Mouse (Mus musculus) neural tube, embryonic 15.5 days (tissue): ENCODE data around the gene Alg1. TPM values are rescaled to one million over a fixed set of nuclear protein-coding genes. Genes with fewer than 3 reads are reported as not detected.

Experiments used
- ATAC-seq: fragments of 200-750 bp; cut with Nextera tagmentation; 2 replicates; pipeline ENCODE4 v1.8.0; 2017; ENCODE audit warnings: mild to moderate bottlenecking, moderate TSS enrichment, moderate library complexity; ENCODE audit not compliant: low FRiP score
- H3K27ac ChIP-seq: fragments of 300-500 bp; sonication (generic); replicated peaks from 2 replicates; pipeline ENCODE4 v1.5.1; 2015; ENCODE audit warnings: mild to moderate bottlenecking, inconsistent platforms
- H3K27me3 ChIP-seq: fragments of 300-500 bp; sonication (generic); replicated peaks from 2 replicates; pipeline ENCODE4 v1.6.1; 2015; ENCODE audit warnings: inconsistent platforms
- H3K36me3 ChIP-seq: fragments of 300-500 bp; sonication (generic); 2 replicates; pipeline ENCODE4 v1.6.1; 2015; ENCODE audit warnings: inconsistent platforms
- H3K4me1 ChIP-seq: fragments of 300-500 bp; sonication (generic); 2 replicates; pipeline ENCODE4 v1.6.1; 2015; ENCODE audit warnings: inconsistent platforms
- H3K4me2 ChIP-seq: fragments of 300-500 bp; sonication (generic); 2 replicates; pipeline ENCODE4 v1.6.1; 2015; ENCODE audit warnings: inconsistent platforms, mild to moderate bottlenecking, moderate library complexity
- H3K4me3 ChIP-seq: fragments of 300-500 bp; sonication (generic); replicated peaks from 2 replicates; pipeline ENCODE4 v1.5.1; 2015; ENCODE audit warnings: mild to moderate bottlenecking, inconsistent platforms
- H3K9ac ChIP-seq: fragments of 300-500 bp; sonication (generic); replicated peaks from 2 replicates; pipeline ENCODE4 v1.6.1; 2015; ENCODE audit warnings: mild to moderate bottlenecking, inconsistent platforms
- H3K9me3 ChIP-seq: fragments of 300-500 bp; sonication (generic); replicated peaks from 2 replicates; pipeline ENCODE4 v1.6.1; 2016; ENCODE audit warnings: inconsistent platforms
- whole genome bisulfite sequencing: fragments of 180-500 bp; shearing (Covaris S2); methylation state at CpG from one replicate; pipeline ENCODE4 v1.1.7; 2015; ENCODE audit warnings: mixed read lengths; 5-methylcytosine and 5-hydroxymethylcytosine counted together
- polyA plus RNA-seq: library from polyadenylated mRNA; unstranded; fragments of >200 nt; fragmentation: Nextera tagmentation; extraction: Ambion mirVana; gene quantifications from 2 replicates; pipeline ENCODE4 v1.2.1, GENCODE M21; 2015

The Alg1 gene
- polyA plus RNA-seq, 1 experiment from 2014 or later = 42.8 TPM

DNA sequence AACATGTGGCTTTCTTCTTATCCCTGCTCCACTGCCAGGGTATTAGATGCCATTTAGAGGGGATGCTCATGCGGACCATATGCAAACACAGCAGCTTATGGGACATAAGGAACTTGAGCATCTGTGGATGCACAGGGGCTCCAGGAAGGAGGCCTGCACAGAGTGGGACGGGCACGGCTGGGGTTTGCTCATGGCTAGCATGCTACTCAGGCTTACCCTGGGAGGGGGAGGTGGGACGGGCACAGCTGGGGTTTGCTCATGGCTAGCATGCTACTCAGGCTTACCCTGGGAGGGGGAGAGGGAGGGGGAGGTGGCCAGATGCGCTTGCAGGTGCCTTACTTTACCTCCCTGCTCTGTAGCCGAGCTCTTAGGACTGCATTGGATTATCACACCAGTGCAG, 9.5 kb downstream of the Alg1 start:
- Histone ChIP-seq H3K9me3 (no peaks in the 10 kb centered on the region), H3K27me3 (no peaks in the 10 kb centered on the region), H3K4me2 (no peak overlapping the region), H3K4me1 (no peaks in the 10 kb centered on the region), H3K9ac (no peak overlapping the region), H3K4me3 (no peak overlapping the region), H3K36me3 (peaks cover 71% of the 10 kb centered on the region), H3K27ac (no peak overlapping the region)
- no peak for ATAC-seq
- 91% methylated on average over 6 of the region's 6 CpGs for WGBS

DNA sequence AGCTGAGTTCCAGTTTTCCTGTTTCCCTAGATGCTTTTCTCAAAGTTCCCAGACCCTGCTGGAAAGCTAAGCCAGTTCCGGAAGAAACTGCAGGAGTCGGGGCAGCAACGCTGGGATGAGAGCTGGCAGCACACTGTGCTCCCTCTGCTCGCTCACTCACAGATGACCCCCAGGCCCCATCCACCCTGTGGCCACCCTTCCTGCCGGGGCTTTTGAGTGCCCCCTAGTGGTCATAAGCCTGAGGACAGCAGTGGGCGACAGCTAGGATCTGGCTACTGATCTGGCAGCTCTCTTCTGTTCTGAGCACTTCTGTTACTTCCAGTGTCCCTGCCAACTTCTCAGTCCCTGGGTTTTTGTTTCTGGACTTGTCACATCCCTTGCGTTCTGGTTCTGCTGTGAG, 11.0 kb downstream of the Alg1 start:
- H3K27me3 ChIP-seq = no peaks in the 10 kb centered on the region
- H3K4me3 ChIP-seq = no peak overlapping the region
- ATAC-seq = peak; percentile 55; the same call in 1 of the 2 replicates
- no peak overlapping the region for H3K4me2 ChIP-seq
- H3K27ac ChIP-seq = no peak overlapping the region
- no peaks in the 10 kb centered on the region for H3K4me1 ChIP-seq
- H3K9me3 ChIP-seq = no peaks in the 10 kb centered on the region
- no peak overlapping the region for H3K9ac ChIP-seq
- WGBS = 38% methylated on average over 7 of the region's 7 CpGs
- peaks cover 74% of the 10 kb centered on the region for H3K36me3 ChIP-seq

DNA sequence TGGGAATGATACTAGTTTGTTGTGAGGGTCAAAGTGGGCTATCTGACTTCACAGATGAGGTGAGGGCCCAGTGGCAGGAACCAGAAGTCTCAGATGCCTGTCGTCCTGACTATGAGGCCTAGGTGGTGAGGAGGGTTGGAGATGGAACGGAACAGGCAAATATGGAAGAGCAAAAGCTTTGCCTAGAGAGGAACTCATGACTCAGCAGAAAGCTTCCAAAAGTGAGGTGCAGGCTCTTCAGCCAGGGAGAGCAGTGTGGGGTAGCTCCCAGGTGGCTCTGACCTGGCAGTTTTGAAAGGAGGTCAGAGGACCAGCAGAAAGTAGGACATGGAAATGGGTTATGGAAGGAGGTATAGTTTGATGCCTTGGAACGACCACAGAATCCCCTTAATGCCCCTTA, 17.5 kb downstream of the Alg1 start:
- H3K9ac ChIP-seq = no peak overlapping the region
- H3K4me1 ChIP-seq = peaks cover 18% of the 10 kb centered on the region
- H3K4me2 ChIP-seq = no peak overlapping the region
- H3K9me3 ChIP-seq = no peaks in the 10 kb centered on the region
- 94% methylated on average over 3 of the region's 3 CpGs for WGBS
- H3K4me3 ChIP-seq = no peak overlapping the region
- H3K36me3 ChIP-seq = peaks cover 21% of the 10 kb centered on the region
- H3K27me3 ChIP-seq = no peaks in the 10 kb centered on the region
- no peak overlapping the region for H3K27ac ChIP-seq
- ATAC-seq = no peak

DNA sequence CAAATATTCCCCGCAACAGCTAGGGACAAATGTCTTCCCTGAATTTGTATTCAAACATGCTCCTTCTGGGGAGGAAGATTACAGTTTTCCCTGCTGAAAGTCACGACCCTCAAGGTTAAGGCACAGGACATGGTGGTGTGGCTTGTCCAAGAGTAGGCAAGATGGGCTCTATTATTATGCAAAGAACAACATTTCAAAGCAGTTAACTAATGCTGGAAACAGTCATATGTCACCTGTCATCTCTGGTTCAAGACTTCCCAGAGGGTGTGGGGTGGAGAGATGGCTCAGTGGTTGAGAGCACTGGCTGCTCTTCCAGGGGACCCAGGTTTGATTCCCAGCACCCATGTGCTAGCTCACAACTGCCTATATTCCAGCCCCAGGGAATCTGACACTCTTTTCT, 18.8 kb downstream of the Alg1 start:
- ATAC-seq = no peak
- H3K36me3 ChIP-seq = peaks cover 15% of the 10 kb centered on the region
- H3K27ac ChIP-seq = no peak overlapping the region
- WGBS = 92% methylated on average over 2 of the region's 2 CpGs
- no peaks in the 10 kb centered on the region for H3K27me3 ChIP-seq
- no peak overlapping the region for H3K9ac ChIP-seq
- no peak overlapping the region for H3K4me2 ChIP-seq
- H3K4me1 ChIP-seq = peaks cover 25% of the 10 kb centered on the region
- H3K9me3 ChIP-seq = no peaks in the 10 kb centered on the region
- no peak overlapping the region for H3K4me3 ChIP-seq

DNA sequence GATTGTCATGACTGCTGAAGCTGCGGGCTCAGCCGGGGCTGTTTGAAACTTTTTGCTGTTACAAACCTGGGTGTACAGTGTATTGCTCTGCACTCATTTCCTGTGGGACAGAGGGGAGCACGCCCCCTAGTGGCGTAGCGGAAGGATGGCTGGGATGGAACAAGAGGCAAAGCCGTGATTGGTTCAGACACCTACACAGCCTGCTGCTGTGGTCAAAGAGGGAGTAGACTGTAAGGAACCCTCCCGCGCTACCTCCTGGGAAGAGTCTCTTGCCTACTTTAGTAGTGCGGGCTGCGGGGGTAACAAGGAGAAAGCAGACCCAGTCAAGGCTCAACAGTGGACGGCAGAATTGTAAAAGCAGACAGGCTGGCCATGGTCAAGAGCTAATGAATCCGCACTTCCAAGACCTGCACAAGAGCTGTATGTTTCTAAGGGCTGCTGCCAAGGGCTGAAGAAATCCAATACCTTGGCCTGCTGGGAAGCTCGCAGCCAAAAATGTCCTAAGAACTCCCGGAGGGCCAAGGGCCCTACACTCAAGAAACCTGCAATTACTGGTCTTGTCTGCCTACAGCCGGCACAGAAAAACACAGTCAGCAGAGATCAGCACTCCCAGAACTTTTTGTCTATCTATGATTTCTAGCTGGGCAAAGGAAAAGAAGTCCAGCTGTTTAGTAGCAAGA, 21.1 kb downstream of the Alg1 start:
- no peaks in the 10 kb centered on the region for H3K27me3 ChIP-seq
- WGBS = 5% methylated on average over 15 of the region's 15 CpGs
- peak overlapping the region; percentile 59 for H3K4me3 ChIP-seq
- peak; percentile 12; the same call in 1 of the 2 replicates for ATAC-seq
- H3K9me3 ChIP-seq = no peaks in the 10 kb centered on the region
- H3K4me2 ChIP-seq = peak overlapping the region; percentile 91
- H3K9ac ChIP-seq = peak overlapping the region; percentile 10; the same call in 1 of the 2 replicates
- H3K27ac ChIP-seq = peak overlapping the region; percentile 48; the same call in 1 of the 2 replicates
- no peaks in the 10 kb centered on the region for H3K36me3 ChIP-seq
- peaks cover 25% of the 10 kb centered on the region for H3K4me1 ChIP-seq

DNA sequence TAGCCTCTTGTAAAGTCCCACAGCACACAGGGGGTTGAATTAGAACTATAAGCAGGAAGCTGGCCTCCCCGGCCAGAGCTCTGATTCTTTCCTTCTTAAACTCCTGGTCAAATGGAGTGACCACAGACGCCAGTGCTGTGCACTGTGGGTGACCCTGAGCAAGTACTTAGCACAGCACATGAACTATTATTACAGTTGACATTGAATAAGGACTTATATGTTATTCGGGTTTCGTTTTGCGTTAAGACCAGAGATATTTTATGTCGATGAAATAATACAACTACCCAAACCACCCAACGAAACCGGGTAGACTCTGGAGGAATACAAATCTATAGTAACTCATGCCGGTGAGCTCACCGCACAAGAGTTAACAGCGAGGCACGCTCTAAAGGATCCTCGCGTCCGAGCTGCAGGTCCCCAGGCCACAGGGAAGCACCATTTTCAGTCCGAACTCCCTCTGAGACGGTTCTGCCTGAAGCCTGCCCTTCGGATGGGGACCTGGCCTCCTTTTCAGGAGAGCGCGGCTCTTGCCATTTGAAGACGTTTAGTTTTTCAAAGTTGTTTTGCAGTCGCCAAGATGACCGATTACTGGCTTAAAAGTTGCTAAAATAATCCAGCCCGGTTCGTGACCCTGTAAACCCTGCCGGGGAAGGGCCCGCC, 21.8 kb downstream of the Alg1 start:
- Histone ChIP-seq H3K9me3 (no peaks in the 10 kb centered on the region), H3K4me2 (peak overlapping the region; percentile 91), H3K9ac (peak overlapping the region; percentile 62), H3K27me3 (no peaks in the 10 kb centered on the region), H3K27ac (peak overlapping the region; percentile 65), H3K4me3 (peak overlapping the region; percentile 59), H3K36me3 (no peaks in the 10 kb centered on the region), H3K4me1 (peaks cover 25% of the 10 kb centered on the region)
- peak; percentile 26; the same call in 1 of the 2 replicates for ATAC-seq
- WGBS = 2% methylated on average over 27 of the region's 27 CpGs

DNA sequence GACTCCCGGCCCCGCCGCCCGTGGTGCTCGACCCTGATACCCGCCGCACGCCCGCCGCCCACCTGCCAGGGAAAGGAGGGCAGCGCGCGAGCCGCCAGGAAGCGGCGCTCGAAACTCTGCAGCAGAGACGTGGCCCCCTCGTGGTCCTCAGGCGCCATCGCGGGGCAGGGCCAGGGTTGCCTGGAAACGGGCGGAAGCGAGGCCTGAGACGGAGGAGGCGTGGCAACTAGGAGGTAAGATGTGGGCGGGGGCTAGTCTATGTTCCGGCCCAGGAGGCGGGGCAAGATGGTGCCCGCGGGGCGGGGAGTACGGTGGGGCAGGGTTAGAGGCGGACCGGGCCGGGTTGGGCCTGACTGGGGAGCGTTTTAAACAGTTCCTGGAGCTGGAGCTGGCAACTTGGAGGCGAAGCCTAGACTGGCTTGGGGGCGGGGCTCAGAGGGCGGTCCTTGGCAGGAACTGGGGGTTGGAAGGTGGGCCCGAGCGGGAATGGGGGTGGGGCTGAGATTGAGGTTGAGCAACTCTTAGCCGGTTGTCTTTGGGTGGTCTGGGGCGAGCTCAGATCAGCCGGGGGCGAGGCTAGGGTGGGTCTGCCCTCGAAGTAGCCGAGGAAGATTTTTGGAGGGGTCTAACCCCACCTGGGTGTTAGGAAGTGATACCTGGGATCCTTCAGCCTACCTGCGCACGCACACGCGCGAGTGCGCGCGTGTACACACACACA, 22.5 kb downstream of the Alg1 start, which contains the start of gene Eef2kmt:
TSS of gene Eef2kmt (minus strand) at position 205 of the 718 bp plus-strand sequence.
- Histone ChIP-seq H3K4me1 (peaks cover 25% of the 10 kb centered on the region), H3K27ac (peak within 1 kb of the TSS; percentile 65), H3K27me3 (no peaks in the 10 kb centered on the region), H3K9ac (peak within 1 kb of the TSS; percentile 62), H3K4me2 (peak within 1 kb of the TSS; percentile 91), H3K36me3 (no peaks in the 10 kb centered on the region), H3K9me3 (no peaks in the 10 kb centered on the region), H3K4me3 (peak within 1 kb of the TSS; percentile 59)
- peak; percentile 97 for ATAC-seq
- WGBS = 1% methylated on average over 54 of the region's 57 CpGs

DNA sequence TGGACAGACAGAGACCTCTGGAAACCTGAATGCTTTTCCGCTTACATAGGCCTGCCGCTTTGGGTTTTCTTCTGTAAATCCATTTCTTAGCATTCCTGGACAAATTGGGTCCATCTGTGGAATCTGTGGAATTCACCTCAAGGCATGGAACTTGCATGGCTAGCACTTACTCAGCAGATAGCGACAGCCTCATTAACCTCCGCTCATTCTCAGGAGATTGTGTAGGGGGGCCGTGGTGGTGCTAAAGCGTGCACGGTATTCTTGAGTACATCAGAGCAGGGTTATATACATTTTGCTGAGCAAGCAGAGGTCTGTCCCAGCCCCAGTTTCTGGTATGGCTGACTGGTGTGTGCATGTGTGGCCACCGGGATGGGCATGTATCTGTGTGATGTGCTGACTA, 29.7 kb downstream of the Alg1 start:
- Histone ChIP-seq H3K36me3 (no peaks in the 10 kb centered on the region; the same call in 1 of the 2 replicates), H3K9ac (no peak overlapping the region), H3K27me3 (no peaks in the 10 kb centered on the region), H3K4me1 (no peaks in the 10 kb centered on the region), H3K4me3 (no peak overlapping the region), H3K9me3 (peaks cover 3% of the 10 kb centered on the region; the same call in 1 of the 2 replicates), H3K27ac (no peak overlapping the region), H3K4me2 (no peak overlapping the region)
- WGBS = 80% methylated on average over 8 of the region's 8 CpGs
- no peak for ATAC-seq

DNA sequence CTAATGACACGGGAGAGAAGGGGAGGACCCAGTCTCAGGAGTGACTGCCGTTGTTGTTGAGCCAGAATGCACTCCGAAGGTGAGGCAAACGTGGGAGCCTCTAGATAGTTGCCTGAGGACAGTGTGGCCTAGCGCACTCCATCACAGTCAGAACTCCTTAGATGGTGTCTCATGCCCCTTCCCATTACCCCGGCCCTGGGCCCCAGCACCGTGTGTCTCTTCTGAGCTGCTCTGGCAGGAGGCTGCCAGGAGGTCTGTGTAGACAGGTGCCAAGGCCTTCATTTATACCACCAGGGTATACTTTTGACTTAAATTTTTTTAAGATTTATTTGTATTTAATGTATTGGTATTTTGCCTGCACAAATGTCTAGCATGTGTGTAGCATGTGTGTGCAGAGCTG, 30.5 kb downstream of the Alg1 start:
- H3K36me3 ChIP-seq = no peaks in the 10 kb centered on the region; the same call in 1 of the 2 replicates
- ATAC-seq = no peak

DNA sequence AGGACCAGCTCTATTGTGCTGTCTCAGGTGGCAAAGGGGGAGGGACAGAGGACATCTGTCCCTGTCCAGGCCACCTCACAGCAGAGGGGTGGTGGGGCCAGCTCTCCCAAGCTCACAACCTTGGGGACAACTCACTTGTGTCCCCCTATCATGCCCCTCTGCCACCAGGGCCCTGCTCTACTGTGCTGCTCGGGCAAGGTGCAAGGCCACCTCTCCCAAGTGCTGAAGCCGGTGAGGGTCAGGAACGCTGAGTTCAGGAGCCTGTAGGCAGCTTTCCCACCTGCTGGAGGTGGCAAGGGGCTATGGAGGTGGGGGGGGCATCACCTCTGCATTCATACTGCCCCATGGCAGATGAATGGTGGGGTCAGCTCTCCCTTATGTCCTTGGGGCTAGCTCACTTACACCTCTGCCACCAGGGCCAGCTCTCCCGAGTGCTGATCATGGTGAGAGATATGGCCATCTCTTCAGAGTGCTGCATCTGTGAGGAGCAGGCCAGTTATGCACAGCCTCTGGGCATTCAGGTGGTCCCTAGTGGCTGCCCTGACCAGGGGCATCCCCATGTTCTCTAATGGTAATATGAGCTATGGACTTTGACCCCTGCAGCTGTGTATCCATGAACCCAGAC, 38.1 kb downstream of the Alg1 start:
- H3K27ac ChIP-seq = no peak overlapping the region
- no peaks in the 10 kb centered on the region for H3K36me3 ChIP-seq
- no peaks in the 10 kb centered on the region for H3K27me3 ChIP-seq
- WGBS = 92% methylated on average over 4 of the region's 4 CpGs
- H3K9me3 ChIP-seq = no peaks in the 10 kb centered on the region
- no peak for ATAC-seq
- no peak overlapping the region for H3K4me2 ChIP-seq
- H3K4me1 ChIP-seq = no peaks in the 10 kb centered on the region
- H3K4me3 ChIP-seq = no peak overlapping the region
- no peak overlapping the region for H3K9ac ChIP-seq

More for the DNA sequence above, 30.5 kb downstream of the Alg1 start:
- Histone ChIP-seq H3K27me3 (no peaks in the 10 kb centered on the region), H3K9me3 (peaks cover 3% of the 10 kb centered on the region; the same call in 1 of the 2 replicates), H3K9ac (no peak overlapping the region), H3K4me1 (no peaks in the 10 kb centered on the region), H3K27ac (no peak overlapping the region), H3K4me2 (no peak overlapping the region), H3K4me3 (no peak overlapping the region)
- WGBS = 85% methylated on average over 7 of the region's 7 CpGs

DNA sequence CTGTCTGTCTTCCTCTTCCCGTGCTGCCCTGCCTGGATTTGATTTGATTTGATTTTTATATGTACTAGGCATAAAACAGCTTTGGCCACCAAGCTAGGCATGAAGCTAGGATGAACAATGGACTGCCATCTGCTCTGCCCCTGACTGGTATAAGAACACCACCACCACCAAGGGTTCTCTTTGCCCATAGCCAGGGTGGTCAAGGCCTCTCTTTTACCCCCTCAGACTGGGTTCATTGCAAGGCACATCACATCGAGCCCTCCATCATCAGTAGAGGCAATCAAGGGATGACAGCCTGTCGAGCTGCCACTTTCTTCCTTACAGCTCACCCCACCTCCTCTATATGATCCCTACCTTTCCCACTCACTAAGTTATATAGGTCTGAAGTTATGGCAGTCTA, 39.0 kb downstream of the Alg1 start:
- no peaks in the 10 kb centered on the region for H3K4me1 ChIP-seq
- no peak overlapping the region for H3K4me3 ChIP-seq
- WGBS = 81% methylated on average over 3 of the region's 3 CpGs

More for the DNA sequence above, 39.0 kb downstream of the Alg1 start:
- Histone ChIP-seq H3K36me3 (no peaks in the 10 kb centered on the region), H3K27me3 (no peaks in the 10 kb centered on the region), H3K27ac (no peak overlapping the region), H3K9me3 (no peaks in the 10 kb centered on the region), H3K9ac (no peak overlapping the region), H3K4me2 (no peak overlapping the region)
- ATAC-seq = no peak
